Mouse (Mus musculus) adrenal gland, postnatal 36 days (tissue): ENCODE data around the gene Trim6. TPM values are rescaled to one million over a fixed set of nuclear protein-coding genes. Genes with fewer than 3 reads are reported as not detected.
"Not testable (repeated sequence)": the region's sequence is repeated elsewhere in the genome, so short reads cannot be mapped to it uniquely, and the experiment has no call there.

Experiments
- DNase-seq, 2 experiments: peaks; one replicate each; pipeline ENCODE4 v3.0.0; 2021; ENCODE audit warnings: mixed read lengths in 1 of 2
- long read RNA-seq, 2 experiments: library from polyadenylated mRNA; stranded (forward); transcript quantifications; one replicate each; pipeline ENCODE4 v2.0.0; 2021; ENCODE audit warnings: borderline sequencing depth in 2 of 2
- total RNA-seq, 2 experiments: library from RNA; stranded (reverse); gene quantifications; 2 replicates each; pipeline ENCODE4 v1.2.3; 2021

Gene Trim6
- under 1 TPM; 0.26 to 0.36 TPM for total RNA-seq
- long read RNA-seq, experiment 1, result 0 reads
- long read RNA-seq, experiment 2, result 0 reads

DNA sequence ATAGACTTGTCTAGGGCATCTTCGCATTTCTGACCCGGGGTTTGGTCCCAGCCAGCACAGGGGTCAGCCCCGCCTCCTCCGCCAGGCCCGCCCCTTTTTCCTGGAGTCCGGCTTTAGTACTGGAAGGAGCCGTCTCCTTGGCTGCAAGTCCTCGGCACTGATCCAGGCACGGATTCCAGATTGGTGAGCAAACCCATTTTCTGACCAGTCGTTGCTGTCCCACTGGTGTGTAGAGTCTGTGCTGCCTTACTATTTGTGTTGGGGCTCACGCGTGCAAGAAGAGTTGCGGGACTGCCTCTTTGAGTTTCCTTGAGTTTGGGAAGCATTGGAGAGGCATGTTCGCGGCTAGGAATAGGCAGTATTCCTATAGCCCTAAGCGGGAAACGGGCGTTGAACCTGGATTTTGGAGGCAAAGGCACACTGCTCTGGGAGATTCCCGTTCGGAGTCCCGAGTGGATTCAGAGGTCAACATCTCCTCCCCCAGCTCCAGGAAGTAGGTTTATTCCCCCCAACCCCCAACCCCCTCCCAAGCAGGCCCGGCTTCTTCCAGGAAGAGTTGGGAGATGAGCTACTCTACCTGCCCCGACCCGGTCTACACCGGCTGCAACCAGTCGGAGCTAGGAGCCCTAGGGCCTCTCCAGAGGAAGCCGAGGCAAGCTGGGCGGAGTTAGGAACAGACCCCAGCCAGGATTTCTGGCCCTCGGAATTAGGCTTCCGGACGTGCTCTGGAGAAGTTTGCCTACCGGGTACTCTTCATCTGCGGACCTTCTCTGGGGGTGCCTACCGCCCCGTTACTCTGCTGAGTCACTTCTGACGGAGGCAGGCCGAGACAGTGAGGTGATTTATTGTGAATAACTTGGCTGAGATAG, at the start of gene Trim6:
TSS of gene Trim6 (plus strand) at position 93 of the 869 bp plus-strand sequence.
- peak; percentile 94 for DNase-seq

- no peak for DNase-seq
Observed at GRCm38 (mm10) chr7:104169634-104170204, 48.9 kb upstream of the Trim6 start.

DNA sequence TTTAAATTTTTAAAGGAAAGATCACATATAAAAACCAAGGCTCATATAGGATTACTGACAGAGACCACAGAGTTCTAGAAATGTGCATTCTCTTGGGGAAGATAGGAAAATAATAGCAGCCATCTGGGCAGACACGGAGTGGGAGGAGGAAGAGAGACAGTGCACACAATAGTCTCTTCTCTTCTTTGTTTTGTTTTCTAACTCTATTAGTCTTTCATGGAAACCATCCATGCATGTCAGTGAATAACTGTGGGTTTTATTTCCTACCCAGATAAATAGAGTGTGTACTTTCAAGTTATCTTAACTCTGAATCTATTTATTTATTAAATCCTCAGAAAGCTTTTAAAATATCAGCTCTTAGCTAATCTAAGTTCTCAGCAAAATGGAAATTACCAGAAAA, 43.5 kb upstream of the Trim6 start:
- no peak for DNase-seq

DNA sequence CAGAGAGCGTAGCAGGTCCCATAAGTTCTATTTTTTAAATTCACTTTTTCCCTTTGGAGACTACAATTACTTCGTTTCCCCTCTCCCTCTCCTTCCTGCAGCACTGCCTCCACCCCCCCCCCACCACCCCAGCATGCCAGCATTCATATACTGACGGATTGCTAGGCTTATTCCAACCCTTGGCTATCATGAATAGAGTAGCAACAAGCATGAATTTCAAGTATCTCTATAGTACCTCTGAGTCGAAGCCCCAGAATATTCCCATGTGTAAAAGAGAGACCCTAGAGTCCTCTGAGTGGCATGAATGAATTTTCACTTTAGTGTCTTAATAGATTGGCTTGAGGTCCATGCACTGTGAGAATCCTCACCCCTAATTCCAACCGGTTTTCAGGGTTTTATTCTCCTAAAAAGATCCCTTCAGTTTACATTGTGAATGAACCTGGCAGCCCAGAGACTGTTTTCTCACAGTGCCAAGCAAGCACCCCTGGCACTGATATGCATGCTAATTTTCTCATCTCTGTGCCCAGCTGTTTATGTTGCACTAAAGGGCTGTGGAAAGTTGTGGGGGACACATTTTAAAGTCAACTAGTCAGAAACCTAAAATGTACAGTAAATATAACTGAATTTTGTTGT, 40.1 kb upstream of the Trim6 start:
- no peak for DNase-seq

- DNase-seq, result no peak
Observed at GRCm38 (mm10) chr7:104179074-104179473, 39.5 kb upstream of the Trim6 start.

DNA sequence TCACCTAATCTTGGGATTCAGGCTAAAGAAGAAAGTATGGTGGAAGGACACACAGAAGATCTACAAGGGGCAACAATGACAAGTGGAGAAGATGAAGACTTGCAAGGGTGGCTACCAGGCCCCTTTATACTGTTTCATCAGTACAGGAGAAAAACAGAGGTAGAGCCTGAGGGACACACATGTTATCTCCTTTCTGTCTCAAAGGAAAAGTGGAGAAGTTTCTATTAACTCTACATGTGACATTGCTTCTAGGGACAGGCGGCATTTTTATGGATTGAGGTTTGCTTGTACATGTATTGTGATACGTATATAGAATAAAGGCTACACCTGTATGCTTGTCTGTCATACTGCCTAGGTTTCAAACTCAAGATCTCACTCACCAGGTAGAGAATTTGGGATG, 35.3 kb upstream of the Trim6 start, which contains the start of gene Olfr648:
TSS of gene Olfr648 (minus strand) at position 101 of the 400 bp plus-strand sequence.
- no peak for DNase-seq

GRCm38 (mm10) chr7:104191275-104191674, 27.3 kb upstream of the Trim6 start:
- DNase-seq, result no peak

DNA sequence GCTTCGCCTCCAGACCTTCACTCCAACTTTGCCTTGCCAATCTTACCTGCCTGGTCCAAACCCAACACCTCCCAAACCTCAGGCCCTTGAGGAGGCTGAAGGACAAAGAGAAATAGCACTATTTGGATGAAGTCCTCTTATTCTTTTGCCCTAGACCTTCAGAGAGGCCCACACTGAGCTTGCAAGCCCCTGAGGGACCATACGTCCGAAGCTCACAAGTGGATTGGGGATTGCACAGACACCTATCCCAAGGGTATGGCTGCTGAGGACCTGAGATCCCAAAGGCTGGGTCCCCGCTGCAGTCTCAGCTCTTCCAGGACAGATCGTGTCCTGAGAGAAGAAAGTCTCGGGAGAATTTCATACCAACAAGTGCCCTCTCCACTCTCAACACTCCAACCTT, 22.7 kb upstream of the Trim6 start, which contains the start of gene Olfr649:
TSS of gene Olfr649 (minus strand) at position 101 of the 400 bp plus-strand sequence.
- DNase-seq, result no peak

DNA sequence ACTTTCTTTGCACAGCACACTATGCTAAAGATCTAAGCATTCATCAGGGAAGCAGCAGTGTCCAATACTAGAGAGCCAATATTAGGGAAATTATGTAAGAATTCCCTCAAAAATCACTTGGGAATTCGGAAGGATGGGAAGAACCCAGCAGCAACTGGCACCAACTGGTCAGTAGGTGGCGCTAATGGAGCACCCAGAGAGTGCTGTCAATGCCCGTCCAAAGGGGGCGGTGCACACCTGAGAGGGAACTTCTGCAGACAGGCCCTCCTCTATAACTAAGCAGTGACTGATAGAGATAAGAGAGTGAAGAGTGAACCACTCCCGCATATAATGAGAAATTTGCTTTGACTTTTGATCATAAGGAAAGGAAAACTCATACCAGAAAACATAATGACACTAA, 18.8 kb upstream of the Trim6 start:
- DNase-seq, result peak; percentile 79 to 86

GRCm38 (mm10) chr7:104206197-104206596, 12.4 kb upstream of the Trim6 start:
- no peak for DNase-seq

DNA sequence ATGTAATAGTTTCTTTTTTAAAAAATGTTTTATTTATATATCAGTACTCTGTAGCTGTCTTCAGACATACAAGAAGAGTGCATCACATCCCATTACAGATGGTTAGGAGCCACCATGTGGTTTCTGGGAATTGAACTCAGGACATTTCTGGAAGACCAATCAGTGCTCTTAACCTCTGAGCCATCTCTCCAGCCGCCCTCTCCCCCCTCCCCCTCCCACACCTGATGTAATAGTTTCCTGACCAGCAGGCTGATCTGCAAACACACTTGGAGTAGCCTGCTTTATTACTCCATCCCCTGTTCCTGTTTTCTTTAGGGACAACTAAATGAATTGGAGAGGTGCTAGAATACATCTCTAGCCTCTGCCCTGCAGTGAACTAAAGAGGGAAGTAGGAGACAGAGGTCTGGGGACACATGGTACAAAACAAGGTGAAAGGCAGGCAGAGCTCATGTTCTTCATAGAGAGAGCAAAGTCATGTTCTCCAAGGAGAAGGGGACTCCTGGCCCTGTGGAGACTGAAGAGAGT, 2.5 kb upstream of the Trim6 start:
- no peak for DNase-seq

DNA sequence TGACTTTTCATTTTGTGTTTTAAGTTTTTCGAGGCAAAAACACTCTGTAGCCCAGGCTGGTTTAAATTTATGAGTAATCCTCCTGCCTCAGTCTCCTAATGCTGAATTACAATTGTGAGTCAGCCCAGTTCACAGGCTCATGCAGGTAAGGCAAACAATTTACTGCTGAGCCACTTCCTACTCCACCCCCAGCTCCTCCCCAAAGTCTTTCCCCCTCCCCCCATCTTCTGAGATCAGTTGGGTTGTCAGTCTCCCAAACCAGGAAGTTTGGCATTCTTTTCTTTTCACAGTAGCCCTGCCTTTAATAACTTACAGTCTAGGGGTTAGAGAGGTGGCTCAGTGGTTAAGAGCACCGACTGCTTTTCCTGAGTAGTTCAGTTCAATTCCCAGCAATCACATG, 712 bp upstream of the Trim6 start:
- DNase-seq, result no peak

DNA sequence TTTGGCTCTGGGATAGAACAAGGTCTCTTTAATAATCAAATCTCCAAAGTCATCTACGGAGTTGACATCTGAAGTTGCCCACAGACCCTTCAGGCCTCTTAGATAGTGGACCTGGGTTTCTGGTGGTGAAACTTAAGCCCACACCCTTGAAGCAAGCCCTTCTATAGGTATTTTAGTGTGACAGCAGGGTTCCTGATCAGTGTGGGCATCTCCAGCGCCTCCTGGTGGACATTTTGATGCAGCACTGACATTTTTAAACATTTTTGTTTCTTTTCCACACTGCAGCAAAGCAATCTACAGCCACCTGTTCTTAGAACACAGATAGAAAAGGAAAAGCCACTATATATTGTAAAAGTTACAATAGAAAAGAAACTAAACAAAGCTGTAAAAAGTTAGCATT, 12.6 kb downstream of the Trim6 start:
- DNase-seq, result peak; percentile 27 to 46

GRCm38 (mm10) chr7:104240857-104241256, 22.3 kb downstream of the Trim6 start:
- DNase-seq, result no peak

GRCm38 (mm10) chr7:104243616-104244015, 25.0 kb downstream of the Trim6 start:
- DNase-seq, result no peak

- DNase-seq, result peak; percentile 41 to 76
Observed at GRCm38 (mm10) chr7:104244287-104245181, 25.9 kb downstream of the Trim6 start, which contains the start of gene Trim34a. TSS of gene Trim34a (plus strand) at chr7:104244457.

DNA sequence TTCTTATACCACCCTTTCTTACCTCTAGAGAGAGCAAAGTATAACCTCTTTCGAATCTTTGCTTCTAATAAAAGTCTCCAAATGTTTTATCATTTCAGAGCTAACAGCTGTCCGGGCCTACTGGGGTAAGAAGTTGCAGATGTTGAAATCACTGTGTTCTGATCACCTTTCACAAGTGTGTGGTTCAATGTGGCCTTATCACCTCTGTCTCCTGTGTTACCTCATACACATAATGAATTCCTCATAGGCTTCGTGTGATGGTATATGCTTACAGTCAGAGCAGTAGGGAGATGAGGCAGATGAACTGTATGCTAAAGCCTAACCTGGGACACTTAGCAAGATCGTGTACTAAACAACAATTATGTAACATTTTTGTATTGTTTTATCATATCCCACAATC, 41.8 kb downstream of the Trim6 start:
- not testable (repeated sequence) for DNase-seq

DNA sequence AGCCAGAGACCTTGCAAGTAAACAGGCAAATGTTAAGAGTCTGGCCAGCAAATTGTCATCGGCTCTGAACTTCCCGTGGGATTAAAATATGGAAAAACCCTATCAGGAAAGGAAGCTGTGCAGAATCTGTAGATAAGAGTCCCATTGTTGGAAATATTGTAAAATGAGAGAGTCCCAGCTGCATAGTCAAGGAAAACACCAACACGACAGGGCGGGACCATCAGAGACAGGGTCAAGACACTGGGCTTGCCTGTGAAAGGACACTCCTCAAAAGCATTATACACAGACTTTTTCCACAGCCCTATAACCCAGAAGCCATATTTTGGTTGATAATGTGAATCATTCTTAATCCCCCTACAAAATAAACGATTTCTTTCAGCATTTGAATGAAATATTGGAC, 46.7 kb downstream of the Trim6 start:
- DNase-seq, result not testable (repeated sequence)

GRCm38 (mm10) chr7:104279361-104279760, 60.8 kb downstream of the Trim6 start:
- not testable (repeated sequence) for DNase-seq
